Mouse (Mus musculus) adrenal gland, adult (tissue): ENCODE measurements around the gene Mical2.

Experiments
- DNase-seq, 2 experiments: peaks; one replicate each; pipeline ENCODE4 v3.0.0; 2022 to 2023; ENCODE audit warnings: low spot score in 1 of 2; ENCODE audit not compliant: inconsistent age in 2 of 2

The Mical2 gene

DNA sequence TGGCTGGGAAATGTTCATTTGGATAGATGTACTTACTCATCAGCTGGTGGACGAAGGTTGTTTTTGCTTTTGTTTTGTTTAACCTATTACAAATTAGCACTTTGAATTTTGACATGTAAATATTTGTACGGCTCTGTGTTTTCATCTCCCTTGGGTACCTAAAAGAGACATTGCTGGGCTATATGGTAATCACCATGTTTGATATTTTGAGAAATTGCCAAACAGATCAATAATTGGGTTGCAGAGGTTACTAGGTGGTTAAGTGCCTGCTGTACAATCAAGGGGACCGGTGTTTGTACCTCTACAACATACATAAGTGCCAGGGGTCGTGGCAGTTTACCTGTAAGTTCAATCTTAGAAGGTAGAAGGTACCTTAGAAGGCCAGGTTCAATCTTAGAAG lies 220.8 kb downstream of the Mical2 start:
- DNase-seq = no peak

DNA sequence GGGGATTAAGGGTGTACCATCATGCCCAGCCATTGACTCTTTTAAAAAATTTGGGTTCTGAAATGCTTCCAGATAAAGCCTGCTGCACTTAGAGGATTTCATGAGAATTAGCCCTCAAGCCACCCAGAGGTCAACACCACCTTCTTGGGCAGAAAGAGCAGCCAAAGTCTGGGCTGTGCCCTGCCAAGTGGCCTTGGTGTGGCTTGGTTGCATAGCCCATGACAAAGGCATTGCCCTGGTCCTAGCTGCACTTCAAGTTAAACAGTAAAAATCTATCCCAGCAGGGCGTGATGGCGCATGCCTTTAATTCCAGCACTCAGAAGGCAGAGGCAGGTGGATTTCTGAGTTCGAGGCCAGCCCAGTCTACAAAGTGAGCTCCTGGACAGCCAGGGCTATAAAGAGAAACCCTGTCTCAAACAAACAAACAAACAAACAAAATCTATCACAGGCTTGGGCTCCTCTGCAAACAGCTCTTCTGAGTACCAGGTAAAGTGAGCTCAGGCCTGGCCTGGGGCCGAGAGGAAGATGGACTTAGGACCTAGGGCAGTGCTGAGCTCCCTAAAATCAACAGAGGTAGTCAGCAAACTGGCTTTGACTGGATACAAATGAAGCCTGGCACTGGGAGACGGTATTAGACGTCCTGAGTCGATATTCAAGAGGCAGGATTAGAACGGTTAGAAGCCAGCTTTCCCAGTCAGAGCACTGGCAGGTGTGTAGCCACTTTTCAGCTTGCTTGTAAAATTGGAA lies 224.5 kb downstream of the Mical2 start:
- DNase-seq = peak in 1 of 2 experiments; percentile 80

DNA sequence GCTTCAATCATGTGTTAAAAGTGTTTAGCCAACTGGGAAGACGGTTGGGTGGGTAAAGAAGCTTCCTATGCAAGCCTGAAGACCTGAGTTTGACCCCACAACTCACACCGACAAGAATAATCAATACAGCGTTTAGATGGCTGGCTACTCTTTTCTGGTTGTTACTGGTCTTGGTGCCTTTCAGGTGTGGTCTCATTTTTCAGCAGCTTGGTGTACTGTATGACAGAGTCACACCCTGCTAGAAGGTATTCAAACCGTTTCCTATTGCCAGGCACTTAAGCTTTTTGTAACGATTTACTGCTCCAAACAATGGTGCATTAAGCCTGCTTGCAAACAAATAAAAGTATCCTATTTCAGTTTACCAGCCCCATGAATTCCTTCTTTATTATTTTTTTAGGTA lies 226.8 kb downstream of the Mical2 start:
- DNase-seq = no peak

DNA sequence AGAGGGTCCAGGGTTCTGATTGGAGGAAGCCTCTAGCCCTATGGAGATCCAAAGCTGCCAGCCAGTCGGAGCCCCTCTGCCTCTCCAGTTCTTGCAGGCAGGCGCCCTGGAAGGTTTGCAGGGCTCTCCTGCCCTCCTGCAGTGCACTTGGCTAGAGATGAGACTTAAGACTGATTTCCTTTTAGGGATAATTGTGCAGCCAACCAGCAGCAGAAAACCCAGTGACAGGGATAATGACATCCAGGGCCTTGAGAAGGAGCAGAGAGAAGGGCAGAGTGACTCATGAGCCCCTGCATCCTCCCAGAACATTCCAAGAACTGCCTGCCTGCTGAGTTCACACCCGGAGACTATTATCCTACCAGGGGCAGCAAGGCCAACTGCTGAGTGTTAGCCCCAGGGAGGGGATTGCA lies 228.2 kb downstream of the Mical2 start:
- DNase-seq = peak; percentile 84 to 93

DNA sequence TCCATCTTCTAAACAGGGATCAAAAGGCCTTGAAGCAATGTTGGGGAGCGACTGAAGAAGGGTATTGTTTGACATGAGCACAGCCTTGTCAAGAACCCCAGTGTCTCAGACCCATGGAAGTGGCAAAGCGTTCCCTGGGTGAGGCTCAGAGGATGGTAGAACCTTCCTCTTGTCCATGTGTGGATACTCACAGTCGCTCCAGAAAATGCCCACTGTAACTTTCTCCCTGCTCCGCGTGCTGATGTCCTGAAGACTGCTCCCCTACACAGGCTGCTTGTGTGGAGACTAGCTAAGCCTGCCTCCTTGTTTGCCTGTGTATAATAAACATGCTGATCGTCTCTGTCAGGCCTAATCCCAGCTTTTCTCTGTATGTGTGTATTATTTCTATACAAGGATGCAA lies 228.7 kb downstream of the Mical2 start:
- peak in 1 of 2 experiments; percentile 60 for DNase-seq

DNA sequence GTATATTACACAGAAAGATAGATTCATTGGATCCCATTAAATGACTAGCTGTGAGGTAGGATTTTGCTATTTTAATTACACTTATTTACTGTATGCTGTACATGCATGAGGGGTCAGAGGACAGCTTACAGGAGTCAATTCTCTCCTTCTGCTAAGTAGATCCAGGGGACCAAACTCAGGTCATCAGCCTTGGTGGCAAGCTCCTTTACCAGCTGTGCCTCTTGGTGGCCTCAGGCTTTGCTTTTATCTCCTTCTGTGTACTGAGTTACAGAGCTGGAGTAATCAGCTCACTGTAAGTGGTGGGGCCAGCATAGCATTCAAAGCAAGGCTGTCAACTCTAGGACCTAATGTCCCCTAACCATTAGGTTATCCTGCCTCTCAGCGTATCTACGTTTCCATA lies 229.3 kb downstream of the Mical2 start:
- DNase-seq = peak in 1 of 2 experiments; percentile 38

DNA sequence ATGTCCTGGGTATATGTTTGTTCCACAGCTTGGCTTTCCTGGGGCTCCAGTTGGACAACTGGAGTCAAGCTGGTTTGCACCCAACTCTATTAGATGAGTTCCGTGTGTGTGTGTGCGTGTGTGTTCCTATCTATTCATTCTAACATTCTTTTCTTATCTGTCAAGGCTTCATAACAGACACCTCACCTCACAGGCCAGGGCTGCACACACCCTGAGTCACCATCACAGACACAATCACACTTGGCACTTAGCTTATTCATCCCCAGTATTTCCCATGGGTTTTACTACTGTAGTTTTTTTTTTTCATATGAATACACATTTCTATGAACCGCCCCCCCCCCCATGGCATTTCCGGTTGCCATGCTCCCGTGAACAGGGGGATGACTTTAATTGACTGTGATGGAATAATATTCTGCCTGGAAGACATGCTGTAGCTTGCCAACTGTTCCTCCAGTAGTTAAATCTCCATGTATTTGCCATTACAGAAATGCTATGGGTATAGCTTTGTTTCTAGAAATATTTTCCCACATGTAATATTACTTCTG lies 230.0 kb downstream of the Mical2 start:
- DNase-seq = peak in 1 of 2 experiments; percentile 58

DNA sequence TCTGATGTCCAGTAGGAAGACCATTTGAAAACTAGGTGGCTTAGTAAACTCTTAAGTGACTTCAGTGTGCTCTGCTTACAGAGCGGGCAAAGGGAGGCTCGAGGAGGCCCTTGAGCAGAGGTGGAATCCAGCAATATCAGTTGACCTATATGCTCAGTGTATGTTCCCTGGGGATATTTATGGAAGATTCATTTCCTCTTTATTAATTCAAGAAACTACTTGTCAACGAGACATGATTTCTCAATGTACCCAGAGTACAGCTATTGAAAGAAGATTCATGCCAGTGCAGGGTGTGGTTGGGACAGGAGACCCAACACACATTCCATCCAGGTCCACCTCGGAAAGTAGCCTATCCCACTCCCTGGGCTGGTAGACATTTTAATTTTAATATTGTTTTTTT lies 231.7 kb downstream of the Mical2 start:
- DNase-seq = no peak

DNA sequence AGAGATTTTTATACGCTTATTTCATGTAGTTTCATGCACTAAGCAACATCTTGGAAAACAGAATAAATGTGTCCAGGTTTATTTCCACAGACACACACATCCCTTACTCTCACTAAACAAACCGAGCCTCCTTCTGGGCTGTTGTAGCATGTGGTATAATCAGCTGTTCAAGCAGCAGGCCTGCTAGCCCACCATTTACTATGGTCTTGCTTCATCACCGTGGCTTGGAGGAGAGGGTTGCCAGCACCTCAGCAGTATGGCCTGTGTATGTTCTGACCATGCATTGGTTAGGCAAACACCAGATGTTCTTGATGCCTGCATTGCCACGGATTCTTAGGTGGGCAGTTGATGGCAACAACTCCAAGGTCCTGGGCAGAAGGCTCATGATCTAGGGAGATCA lies 232.3 kb downstream of the Mical2 start:
- DNase-seq = no peak

DNA sequence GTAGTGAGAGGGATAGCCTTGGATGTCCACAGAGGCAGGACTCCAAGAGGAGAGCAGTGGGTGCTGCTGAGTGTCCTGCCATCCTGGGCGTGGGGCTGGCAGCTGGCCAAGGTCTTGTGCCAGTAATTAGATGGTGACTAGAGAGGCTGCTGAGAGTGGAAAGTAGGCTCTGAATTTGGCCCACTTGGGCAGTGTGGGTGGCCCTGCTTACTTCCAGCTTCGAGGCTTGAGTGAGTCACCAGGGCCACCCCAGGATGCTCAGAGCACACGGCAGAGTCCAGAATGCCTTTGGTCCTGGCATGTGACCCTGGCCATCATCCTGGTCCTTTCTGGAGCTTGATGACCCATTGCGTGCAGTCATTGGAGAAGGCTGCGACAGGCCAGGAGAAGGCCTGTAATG lies 232.8 kb downstream of the Mical2 start:
- DNase-seq = peak; percentile 57 to 84
